Mouse (Mus musculus) retina, postnatal 7 days (tissue): ENCODE measurements around the gene Gpr82.

Experiments used
- DNase-seq: peaks from one replicate; pipeline ENCODE4 v3.0.0-alpha.2; 2012; ENCODE audit warnings: low read depth, low spot score

The Gpr82 gene

DNA sequence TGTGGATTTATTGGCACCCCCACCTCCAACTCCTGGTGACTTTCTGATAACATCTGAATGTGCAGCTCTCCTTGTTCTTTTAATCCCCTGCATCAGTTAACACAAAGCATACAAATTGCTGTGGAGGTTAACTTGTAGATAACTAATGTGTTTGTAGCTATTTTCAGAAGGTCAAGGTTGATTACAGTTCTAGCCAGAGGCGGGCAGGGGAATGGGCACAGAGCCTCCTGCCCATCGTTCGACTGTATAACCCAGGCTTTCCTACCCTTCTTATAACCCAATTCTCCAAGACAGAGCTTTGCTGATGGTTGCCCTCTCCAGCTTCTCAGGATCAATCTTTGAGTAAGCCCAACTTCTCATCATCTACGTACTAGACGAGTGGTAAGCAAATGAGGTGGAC lies at the start of gene Gpr82:
Gene Gpr82, plus strand, starts transcription at position 301 of the 400 bp plus-strand sequence.
- DNase-seq: no peak

DNA sequence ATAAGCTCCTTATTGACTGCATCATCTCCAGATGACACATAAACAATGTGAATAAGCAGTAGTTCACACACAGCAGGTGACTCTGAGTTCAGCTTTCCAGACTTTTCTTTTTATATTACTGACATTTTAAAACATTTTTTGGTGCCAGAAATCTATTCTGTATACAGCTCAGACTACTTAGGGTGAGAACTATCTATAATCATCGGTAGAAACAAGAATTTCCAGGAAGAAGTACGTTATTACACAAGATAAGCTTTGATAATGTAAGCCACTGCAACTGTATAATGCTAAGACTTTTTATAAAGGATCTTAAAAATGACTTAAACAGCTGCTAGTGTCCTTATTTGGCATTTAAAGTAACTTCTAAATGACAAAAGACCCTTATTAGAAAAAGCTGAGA lies 49.0 kb upstream of the Gpr82 start:
- DNase-seq: no peak

DNA sequence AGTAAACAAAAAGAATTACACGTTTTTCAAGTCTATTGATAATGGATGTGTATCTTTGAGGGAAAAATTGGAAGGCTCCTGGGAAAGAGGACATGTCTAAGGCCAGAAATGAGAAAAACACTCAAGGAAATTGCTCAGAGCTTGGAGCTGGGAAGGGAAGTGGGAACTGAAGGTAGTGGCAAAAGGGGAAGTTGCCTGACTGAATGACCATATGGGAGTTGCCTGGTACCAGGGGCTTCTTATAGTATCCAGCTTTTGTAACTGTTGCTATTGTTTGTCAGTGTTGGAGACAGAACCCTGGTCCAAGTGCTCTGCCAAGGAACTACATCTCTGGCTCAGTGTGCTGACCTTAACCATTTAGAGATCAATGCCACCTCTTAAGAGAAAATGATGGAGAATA lies 44.4 kb upstream of the Gpr82 start:
- DNase-seq: no peak

DNA sequence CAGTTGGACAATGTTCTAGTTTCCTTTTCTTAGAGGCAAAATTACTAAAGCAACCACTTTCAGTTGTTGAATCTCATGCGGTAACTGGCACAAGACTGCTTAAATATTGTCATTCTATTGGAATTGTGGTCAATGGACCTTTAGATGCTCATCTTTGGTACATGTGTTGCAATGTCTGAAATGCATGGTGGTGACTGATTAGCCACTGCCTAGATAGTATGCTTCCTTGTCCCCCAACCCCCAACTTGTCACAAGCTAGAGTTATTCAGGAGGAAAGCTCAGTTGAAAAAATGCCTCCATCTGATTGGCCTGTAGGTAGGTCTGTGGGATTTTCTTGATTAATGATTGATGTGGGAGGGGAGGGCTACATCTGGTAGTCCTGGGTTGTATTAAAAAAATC lies 43.9 kb upstream of the Gpr82 start:
- DNase-seq: no peak

DNA sequence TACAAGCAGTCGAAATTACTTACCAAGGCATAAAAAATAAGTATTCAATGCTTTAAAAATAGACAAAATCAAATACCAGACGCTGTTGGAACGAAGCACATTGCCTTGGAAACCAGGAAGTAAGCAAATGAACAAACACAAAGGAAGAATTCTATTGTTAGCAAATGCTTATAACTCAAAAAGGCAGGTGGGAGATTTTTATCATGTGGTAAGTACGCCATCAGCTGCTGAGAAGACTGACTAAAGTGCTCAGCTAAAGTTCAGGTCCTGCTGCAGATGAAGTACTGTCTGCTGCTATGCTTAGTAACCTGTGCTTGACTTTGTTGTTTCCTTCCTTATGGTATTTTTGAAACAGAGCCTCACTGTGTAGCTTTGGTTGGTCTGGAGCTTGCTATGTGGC lies 42.7 kb upstream of the Gpr82 start:
- DNase-seq: no peak

DNA sequence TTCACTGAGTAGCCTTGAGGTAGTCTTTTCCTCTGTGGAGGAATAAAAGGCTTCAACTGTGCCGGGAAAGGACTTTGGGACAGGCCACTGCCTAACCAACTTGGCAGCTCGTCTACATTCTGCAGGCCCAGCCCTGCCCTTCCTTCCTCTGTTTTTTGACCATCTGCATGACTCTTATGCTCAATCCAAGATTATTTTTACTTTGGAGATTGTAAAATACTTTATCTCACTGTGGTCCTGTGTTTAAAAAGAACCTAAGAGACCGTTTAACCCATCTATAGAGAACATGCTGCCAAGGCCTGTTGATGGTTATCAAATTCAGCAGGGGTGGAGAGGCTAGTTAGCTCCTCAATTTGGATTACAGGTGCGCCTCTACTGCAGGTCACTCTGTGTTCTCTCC lies 39.7 kb upstream of the Gpr82 start:
- DNase-seq: no peak

DNA sequence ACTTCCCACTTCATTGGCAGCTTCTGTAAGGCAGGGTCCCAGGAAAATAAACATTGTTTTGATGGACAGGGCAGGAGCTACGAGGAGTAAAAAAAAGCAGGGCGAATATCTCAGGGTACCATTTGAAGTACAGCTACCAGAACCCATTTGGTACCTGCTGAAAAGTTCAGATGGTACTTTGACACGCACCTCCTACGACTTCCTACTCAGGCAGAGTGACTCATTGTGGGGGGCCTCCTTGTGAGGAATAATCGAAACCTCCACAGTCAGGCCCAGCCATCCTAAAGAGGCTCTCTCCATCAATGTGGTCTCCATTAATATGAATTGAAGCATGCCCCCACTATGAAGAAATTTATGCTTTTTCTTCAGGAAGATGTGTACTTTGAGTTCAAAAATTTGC lies 38.5 kb upstream of the Gpr82 start:
- DNase-seq: no peak

DNA sequence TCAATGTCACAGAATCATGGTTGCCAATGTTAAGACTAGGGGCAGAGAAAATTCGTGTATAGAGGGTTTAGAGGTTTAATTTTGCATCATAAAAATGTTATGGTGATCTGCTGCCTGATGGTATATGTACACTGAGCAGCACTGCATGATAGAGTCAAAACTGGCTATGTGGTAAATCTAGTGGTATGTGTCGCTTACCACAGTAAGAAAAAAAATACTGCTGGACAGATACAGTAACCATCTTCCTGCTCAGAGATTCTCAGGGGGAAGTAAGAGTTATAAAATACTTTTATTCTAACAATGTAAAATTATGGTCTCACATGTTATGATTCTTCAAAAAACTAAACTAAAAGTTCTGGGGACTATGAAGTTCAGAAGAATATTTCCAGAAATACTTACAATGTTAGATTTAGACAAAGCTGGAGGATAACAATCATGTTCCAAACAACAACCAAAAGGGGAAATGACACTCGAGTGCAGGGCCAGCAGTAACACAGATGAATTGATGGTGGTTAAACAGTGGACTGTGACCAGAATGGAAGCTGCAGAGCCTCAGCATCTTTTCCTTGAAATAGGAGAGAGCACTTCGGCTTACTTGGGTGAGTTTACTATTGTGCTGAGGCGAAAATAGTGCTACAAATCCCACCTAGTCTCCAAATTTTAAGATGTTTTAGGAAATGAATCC lies 29.4 kb upstream of the Gpr82 start, which contains the start of gene Gpr34:
Gene Gpr34, plus strand, starts transcription at position 491 of the 685 bp plus-strand sequence.
- no peak for DNase-seq

DNA sequence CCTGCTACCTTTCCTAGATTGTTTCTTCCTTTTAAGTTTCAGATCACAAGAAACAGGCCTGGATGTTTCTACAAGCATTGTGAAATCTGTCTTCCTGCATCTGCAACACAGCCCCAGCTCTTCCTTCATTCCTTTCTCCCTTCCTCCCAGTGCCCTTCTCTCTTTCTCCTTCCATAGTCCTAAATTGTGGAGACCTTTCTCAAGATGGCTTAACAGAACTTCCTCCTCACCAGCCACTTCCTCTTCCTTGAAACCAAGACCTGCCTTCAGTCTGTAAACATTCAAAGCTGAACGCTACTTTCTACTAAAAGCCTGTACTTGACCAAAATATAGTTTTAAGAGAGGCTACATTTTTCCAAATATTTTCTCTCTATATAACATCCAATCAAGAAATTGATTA lies 24.8 kb upstream of the Gpr82 start:
- no peak for DNase-seq

DNA sequence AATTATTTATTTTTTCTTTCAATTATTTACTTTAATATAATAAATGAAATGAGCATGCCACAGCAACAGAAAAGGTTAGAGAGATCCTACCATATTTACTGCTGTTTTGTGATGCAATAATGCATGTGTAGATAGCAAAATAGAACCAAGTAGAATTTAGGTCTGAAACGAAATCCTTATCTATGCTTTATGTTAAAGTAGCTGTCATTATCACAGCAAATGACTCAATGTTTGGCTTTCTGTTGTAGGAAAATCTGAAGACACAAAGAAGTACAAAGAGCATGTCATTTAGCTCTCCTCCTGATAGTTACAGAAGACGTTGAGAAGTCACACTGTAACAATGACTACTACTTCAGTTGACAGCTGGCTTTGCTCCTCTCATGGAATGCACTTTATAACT lies 22.3 kb upstream of the Gpr82 start:
- DNase-seq: no peak

DNA sequence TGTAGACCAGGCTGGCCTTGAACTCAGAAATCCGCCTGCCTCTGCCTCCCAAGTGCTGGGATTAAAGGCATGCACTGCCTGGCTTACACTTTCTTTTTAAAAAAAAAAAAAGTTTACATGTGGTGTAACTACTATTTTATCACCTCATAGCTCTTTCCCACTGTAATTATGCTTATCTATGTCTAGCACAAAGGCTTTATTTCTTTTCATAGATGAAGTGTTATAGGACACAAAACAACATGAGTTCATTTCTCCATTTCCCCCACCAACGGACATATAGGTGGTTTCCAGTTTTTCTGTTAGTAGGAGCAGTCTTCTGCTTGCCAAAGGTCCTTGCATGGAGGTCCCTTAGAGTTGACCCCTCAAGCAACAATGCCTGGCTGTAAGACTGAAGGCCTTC lies 9.3 kb upstream of the Gpr82 start:
- no peak for DNase-seq

DNA sequence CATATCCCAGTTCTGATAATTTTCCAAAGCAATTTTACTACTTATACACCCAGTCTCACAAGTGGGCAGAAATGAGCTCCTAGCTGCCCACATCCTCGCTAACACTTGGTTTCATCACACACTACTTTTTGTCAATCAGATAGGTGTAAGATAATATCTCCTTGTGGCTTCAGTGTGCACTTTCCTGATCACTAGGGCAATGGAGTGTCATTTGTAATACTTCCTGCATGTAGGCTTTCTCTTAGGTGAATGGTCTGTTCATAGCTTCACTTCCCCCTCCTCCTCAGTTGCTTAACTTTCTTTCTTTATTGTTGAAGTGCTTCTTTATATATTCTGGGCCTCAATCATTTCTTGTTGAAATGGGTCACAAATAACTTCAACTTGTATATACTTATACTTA lies 8.9 kb upstream of the Gpr82 start:
- DNase-seq: no peak

DNA sequence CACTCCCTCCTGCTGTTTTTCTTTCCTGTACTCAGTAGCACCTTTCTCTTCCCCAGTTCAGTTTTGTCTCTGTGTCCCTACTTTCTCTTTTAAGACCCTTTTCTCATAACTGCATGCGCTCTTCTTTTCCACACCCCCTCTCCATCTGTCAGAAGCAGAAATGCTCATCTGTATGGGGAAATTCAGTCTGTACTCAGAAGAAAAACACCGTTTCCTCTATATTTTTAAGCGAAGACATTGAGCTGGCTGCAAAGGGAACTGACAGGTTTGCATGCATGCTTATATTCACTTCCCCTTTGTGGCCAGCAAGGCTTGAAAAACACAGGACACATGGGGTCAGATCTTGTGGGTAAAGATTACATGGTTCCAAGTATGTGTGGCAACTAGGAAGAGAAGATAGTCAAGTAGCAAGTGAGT lies 6.2 kb upstream of the Gpr82 start:
- DNase-seq: no peak

DNA sequence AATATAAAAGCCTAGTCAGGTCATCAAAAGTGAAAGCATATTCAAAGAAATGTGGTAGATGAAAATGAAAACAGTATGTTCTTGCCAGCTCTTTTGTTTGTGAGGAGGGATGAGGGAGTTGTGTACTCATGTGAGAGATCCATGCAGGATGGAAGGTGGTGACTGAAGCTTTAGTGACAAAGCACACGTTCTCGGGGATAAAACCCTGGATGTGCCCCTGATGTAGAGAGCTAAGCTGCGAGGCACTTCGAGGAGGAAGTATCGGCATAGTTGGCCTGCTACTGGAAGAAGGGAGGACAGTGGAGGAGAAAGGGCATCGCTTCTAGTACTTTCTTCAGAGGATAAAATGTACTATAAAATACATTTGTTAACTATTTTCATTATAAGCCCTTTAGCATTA lies 5.3 kb upstream of the Gpr82 start:
- no peak for DNase-seq

DNA sequence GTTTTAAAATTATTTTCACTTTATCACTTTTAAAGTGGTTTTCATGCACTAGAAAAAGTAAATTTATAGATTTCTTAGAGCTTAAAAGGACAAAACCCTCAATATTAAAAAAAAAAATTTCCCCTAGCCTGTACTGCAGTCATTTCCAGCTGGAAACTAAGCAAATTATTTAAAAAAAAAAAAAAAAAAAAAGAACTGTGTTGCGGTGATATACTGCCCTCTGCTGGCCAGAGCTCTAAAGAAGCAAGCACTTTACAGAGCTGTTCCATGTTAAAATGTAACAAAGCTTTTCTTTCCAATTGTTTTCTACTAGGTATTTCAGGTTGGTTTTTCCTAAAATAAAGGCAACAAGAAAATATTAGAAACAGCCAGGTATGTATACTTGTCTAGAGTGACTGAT lies 4.4 kb upstream of the Gpr82 start:
- DNase-seq: peak; percentile 11

DNA sequence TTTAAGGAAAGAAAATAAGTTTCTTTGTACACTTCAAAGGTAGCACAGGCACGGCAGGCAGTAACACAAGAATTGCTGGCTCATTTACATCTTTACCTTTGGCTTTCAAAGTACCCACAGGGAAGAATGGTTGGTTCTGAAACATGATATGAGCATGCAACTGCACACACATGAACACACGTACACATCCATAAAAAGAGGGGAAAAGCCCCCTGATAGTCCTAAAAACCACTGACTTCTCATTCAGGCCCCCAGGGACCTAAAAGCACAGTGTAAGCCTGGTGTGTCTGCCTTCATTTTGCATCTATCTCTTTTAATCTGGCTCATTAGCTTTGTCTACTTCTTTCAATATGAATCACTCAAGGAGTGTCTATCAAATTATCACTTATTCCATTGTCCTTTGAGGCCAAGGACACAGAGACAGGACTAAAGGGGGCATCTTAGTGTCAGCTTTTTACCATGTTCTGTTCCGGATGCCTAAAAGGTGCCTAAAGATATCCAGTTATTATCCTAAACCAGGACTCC lies 2.5 kb upstream of the Gpr82 start:
- no peak for DNase-seq

DNA sequence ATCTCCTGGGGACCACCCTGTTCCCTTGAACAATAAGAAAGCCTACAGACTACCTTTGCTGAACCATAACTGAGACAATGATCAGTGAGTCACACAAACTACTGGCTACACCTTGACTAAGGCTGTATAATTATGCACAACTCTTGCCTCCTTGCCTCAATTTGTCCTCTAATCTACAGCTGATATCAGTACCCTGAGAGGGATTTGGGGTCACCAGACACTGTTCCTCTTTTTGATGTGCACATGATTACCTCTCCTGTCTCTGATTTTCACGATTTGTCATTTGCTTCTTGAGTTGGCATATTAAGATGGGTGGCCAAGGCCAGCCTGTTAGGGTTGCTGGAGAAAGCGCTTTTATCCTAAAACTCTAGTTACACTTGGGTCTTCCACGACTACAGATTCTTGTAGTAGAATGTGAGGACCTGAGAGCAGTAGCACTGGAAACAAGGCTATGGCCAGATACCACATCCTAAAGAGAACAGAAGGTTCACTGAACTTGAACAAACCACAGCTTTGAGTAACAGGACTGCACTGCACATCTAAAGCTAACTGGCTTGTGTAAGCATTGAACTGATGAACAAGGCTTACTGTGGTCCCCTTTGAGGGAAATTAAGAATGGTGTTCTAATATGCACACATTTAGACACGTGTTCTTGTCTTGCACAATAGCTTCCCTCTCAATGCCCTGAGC lies 1.8 kb upstream of the Gpr82 start:
- no peak for DNase-seq

DNA sequence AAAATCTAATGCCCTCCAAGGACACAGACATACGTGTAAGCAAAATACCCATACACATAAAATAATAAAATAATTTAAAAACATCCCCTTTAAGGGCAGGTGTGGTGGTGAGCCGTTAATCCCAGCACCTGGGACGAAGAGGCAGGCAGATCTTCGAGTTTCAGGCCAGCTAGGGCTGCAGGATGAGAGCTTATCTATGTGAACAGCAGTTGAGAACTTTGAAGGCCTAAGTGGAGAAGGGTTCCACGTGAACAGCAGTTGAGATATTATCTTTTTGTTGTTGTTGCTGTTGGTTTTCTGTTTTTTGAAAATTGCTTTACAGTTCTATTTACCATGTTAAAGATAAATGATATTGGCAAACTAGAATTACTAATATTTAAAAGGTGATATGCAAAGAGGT lies 7.7 kb downstream of the Gpr82 start:
- no peak for DNase-seq

DNA sequence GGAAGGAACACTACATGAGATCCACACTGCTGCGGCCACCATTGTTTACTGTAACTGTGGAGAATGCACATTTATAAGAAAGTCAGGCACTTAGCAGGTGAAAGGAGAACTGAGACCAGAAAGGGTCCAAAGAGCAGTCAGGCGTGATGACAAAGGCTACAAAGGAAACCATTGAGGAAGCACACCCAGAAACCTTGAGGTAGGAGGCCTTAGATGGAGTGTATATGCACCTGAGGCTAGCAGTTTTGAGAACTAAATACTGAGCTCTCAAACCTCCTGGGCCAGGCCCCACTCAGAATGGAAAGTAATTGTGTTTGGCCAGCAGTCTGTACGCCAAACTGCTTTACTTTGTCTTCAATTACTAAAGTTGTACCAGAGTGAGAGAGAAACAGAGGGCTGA lies 9.2 kb downstream of the Gpr82 start:
- no peak for DNase-seq

DNA sequence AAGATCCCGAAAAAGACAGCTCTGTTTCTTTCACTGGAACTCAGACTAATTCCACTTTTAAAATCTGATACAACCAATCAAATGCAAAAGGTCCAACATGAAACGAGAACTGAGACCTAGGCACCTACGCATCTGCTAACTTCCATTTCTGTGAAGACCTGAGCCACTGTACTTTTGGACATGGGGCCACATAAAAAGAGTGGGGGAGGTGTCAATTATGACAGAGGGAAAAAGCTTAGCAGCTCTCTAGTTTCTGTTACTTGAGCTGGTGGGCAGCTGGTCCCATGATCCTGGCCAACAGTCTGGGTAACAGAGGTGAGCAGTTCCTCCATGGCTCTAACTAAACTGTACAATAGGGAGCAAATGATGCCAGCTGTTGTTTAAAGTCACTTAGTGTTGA lies 11.8 kb downstream of the Gpr82 start:
- no peak for DNase-seq

DNA sequence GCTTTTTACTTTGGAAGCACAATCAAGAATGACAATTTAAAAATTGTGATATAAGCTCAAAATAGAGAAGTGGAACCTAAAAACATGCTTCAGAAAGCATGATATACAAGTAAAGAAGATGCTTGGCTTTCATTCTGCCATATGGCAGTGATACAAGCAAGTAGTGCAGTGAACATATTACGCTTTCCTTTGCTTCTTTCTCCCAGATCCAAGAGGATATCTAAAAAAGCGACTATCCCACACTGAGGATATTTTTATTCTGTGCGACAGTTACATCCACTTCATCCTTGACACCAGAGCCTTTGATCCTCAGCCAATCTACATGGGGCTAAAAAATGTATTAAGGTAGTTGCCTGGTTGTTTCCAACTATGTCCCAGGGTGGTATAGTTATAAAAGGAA lies 20.6 kb downstream of the Gpr82 start:
- no peak for DNase-seq

DNA sequence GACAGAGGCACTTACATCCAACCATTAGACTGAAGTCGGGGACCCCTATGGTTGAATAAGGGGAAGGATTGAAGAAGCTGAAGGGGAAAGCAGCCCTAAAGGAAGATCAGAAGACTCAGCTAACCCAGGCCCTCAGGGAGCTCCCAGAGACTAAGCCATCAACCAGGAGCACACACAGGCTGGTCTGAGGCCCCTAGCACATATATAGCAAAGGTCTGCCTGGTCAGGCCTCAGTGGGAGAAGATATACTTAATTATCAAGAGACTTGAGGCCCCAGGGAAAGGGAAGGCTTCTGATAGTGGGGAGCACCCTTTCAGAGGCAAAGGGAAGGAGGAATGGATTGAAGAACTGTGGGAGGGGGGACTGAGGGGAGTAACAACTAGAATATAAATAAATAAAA lies 25.4 kb downstream of the Gpr82 start:
- no peak for DNase-seq

DNA sequence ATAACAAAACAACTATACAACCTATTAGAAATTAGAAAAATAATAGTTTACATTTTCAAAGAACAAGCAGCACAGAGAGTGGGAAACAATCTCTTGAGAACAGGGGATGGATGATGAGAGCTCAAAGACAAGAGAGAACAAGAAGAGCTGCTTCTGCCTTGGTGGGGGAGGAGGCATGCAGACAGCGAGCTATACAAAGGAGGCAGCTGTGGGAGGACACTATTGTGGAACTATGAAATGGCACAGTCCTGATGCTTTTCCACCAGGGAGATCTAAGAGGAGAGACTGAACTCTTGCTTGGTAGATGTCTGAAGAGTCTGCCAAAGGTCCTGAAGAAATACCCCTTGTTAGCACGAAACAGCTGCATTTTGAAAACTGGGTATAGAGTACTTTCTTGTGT lies 27.2 kb downstream of the Gpr82 start:
- DNase-seq: no peak
